Mouse (Mus musculus): ENCODE results near the gene Ccdc150.

DNA sequence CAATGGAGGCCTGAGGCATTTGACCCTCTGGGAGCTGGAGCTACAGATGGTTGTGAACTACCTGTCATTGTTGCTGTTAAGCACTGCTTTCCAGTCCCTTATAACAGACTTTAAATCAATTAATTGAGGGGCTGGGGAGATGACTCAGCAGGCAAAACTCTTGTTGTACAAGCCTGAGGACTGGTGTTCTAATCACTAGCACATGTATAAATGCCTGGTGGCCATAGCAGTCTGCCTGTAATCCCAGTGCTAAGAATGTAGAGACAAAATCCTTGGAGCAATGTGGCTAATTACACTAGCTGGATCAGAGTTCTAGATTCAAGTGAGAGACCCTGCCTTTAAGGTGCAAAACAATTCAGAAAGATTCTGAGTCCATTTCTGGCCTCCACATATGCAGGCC, 152.3 kb downstream of the Ccdc150 start:
- TF ChIP-seq CTCF (IDR thresholded peaks at IDR 0.05; ENCODE audit: low read depth, low read length), result no peak
- no peak for TF ChIP-seq EP300 (IDR thresholded peaks at IDR 0.05; ENCODE audit: insufficient read depth, low read depth, low read length)

All from ES-Bruce4 (cell line).